Mouse (Mus musculus) stomach, postnatal 0 days (tissue): ENCODE measurements at regions not wholly inside any gene's neighbourhood (a gene's known extent, or its start where the extent isn't known, plus 50 kb on each side); places are given as distances from the start of the nearest gene placed in this dataset.

Experiments
- ATAC-seq: fragments of 200-750 bp; cut with Nextera tagmentation; 2 replicates; pipeline ENCODE4 v1.8.0; 2017; ENCODE audit not compliant: low FRiP score, low TSS enrichment
- DNase-seq: peaks from one replicate; pipeline ENCODE4 v3.0.0-alpha.2; 2016; ENCODE audit warnings: low spot score
- H3K27ac ChIP-seq: fragments of 300-500 bp; sonication (generic); replicated peaks from 2 replicates; pipeline ENCODE4 v1.5.1; 2014; ENCODE audit warnings: mild to moderate bottlenecking, control low read depth
- H3K27me3 ChIP-seq: fragments of 300-500 bp; sonication (generic); 2 replicates; pipeline ENCODE4 v1.6.1; 2014; ENCODE audit warnings: low read length; ENCODE audit not compliant: control insufficient read depth, insufficient read depth
- H3K36me3 ChIP-seq: fragments of 300-500 bp; sonication (generic); 2 replicates; pipeline ENCODE4 v1.6.1; 2014; ENCODE audit warnings: low read length, mixed read lengths; ENCODE audit not compliant: control insufficient read depth, insufficient read depth
- H3K4me1 ChIP-seq: fragments of 300-500 bp; sonication (generic); replicated peaks from 2 replicates; pipeline ENCODE4 v1.6.1; 2014; ENCODE audit warnings: antibody characterized with exemption; ENCODE audit not compliant: control insufficient read depth, insufficient read depth
- H3K4me2 ChIP-seq: fragments of 300-500 bp; sonication (generic); replicated peaks from 2 replicates; pipeline ENCODE4 v1.6.1; 2014; ENCODE audit warnings: low read depth, mild to moderate bottlenecking, control low read depth, moderate library complexity
- H3K4me3 ChIP-seq: fragments of 300-500 bp; sonication (generic); 2 replicates; pipeline ENCODE4 v1.5.1; 2014; ENCODE audit warnings: low read depth, low read length, control low read depth
- H3K9ac ChIP-seq: fragments of 300-500 bp; sonication (generic); 2 replicates; pipeline ENCODE4 v1.6.1; 2014; ENCODE audit warnings: mild to moderate bottlenecking, low read length, control low read depth, mixed read lengths
- H3K9me3 ChIP-seq: fragments of 300-500 bp; sonication (generic); 2 replicates; pipeline ENCODE4 v1.6.1; 2016; ENCODE audit warnings: low read length; ENCODE audit not compliant: control insufficient read depth
- CTCF ChIP-seq: IDR thresholded peaks from 2 replicates; pipeline ENCODE4 v1.5.1; 2016; ENCODE audit warnings: antibody characterized with exemption, low read depth, mild to moderate bottlenecking, moderate library complexity
- EP300 ChIP-seq: optimal IDR thresholded peaks from 2 replicates; pipeline ENCODE3; 2016; ENCODE audit warnings: antibody characterized with exemption
- WGBS: fragments of 180-500 bp; shearing (Covaris S2); extraction: QIAGEN DNeasy Blood & Tissue Kit; methylation state at CpG from one replicate; pipeline ENCODE4 v1.1.7; 2014; 5-methylcytosine and 5-hydroxymethylcytosine counted together

GRCm38 (mm10) chr13:69373101-69373815, 160.3 kb upstream of the Nsun2 start:
- no peak for DNase-seq
- Histone ChIP-seq H3K27me3 (no peaks in the 10 kb centered on the region), H3K27ac (no peak overlapping the region), H3K36me3 (no peaks in the 10 kb centered on the region), H3K9ac (no peak overlapping the region), H3K9me3 (no peaks in the 10 kb centered on the region), H3K4me2 (no peak overlapping the region), H3K4me1 (no peaks in the 10 kb centered on the region), H3K4me3 (no peak overlapping the region)
- TF ChIP-seq EP300 (no peak), CTCF (no peak)
- WGBS: 69% methylated on average over 6 of the region's 6 CpGs
- no peak for ATAC-seq

GRCm38 (mm10) chr13:69373816-69374142, 159.8 kb upstream of the Nsun2 start:
- DNase-seq (no peak), ATAC-seq (no peak)
- H3K27me3 ChIP-seq: no peaks in the 10 kb centered on the region
- H3K36me3 ChIP-seq: no peaks in the 10 kb centered on the region
- no peak overlapping the region for H3K27ac ChIP-seq
- H3K4me1 ChIP-seq: no peaks in the 10 kb centered on the region
- H3K9me3 ChIP-seq: no peaks in the 10 kb centered on the region
- no peak overlapping the region for H3K4me2 ChIP-seq
- no peak overlapping the region for H3K4me3 ChIP-seq
- H3K9ac ChIP-seq: no peak overlapping the region
- TF ChIP-seq CTCF: no peak
- no peak for TF ChIP-seq EP300
- 45% methylated on average over 1 of the region's 1 CpGs for WGBS

GRCm38 (mm10) chr13:69380403-69380802, 153.1 kb upstream of the Nsun2 start:
- Histone ChIP-seq H3K4me1 (no peaks in the 10 kb centered on the region), H3K9ac (no peak overlapping the region), H3K36me3 (no peaks in the 10 kb centered on the region), H3K4me3 (no peak overlapping the region), H3K9me3 (no peaks in the 10 kb centered on the region), H3K27me3 (no peaks in the 10 kb centered on the region), H3K4me2 (no peak overlapping the region), H3K27ac (no peak overlapping the region)
- DNase-seq (no peak), ATAC-seq (no peak)
- 37% methylated on average over 4 of the region's 4 CpGs for WGBS
- no peak for TF ChIP-seq CTCF
- no peak for TF ChIP-seq EP300

- ATAC-seq (no peak), DNase-seq (no peak)
- H3K4me2 ChIP-seq: no peak overlapping the region
- no peaks in the 10 kb centered on the region for H3K36me3 ChIP-seq
- TF ChIP-seq EP300 (no peak), CTCF (peak; percentile 60)
- H3K27ac ChIP-seq: no peak overlapping the region
- H3K4me1 ChIP-seq: no peaks in the 10 kb centered on the region
- no peaks in the 10 kb centered on the region for H3K27me3 ChIP-seq
- no peak overlapping the region for H3K9ac ChIP-seq
- H3K4me3 ChIP-seq: no peak overlapping the region
- no peaks in the 10 kb centered on the region for H3K9me3 ChIP-seq
These were observed 148.8 kb upstream of the Nsun2 start for GRCm38 (mm10) chr13:69384767-69385166.

GRCm38 (mm10) chr13:69392917-69393827, 140.4 kb upstream of the Nsun2 start:
- Histone ChIP-seq H3K4me2 (no peak overlapping the region), H3K27ac (no peak overlapping the region), H3K4me3 (no peak overlapping the region), H3K9ac (no peak overlapping the region), H3K27me3 (no peaks in the 10 kb centered on the region), H3K4me1 (no peaks in the 10 kb centered on the region), H3K9me3 (no peaks in the 10 kb centered on the region), H3K36me3 (no peaks in the 10 kb centered on the region)
- TF ChIP-seq CTCF: no peak
- no peak for TF ChIP-seq EP300
- no peak for DNase-seq
- ATAC-seq: no peak
- 78% methylated on average over 11 of the region's 11 CpGs for WGBS

GRCm38 (mm10) chr13:69394544-69394943, 139.0 kb upstream of the Nsun2 start:
- ATAC-seq (no peak), DNase-seq (no peak)
- no peak overlapping the region for H3K27ac ChIP-seq
- H3K27me3 ChIP-seq: no peaks in the 10 kb centered on the region
- TF ChIP-seq CTCF (no peak), EP300 (no peak)
- no peak overlapping the region for H3K9ac ChIP-seq
- WGBS: 67% methylated on average over 4 of the region's 4 CpGs
- H3K36me3 ChIP-seq: no peaks in the 10 kb centered on the region
- H3K4me2 ChIP-seq: no peak overlapping the region
- H3K4me1 ChIP-seq: no peaks in the 10 kb centered on the region
- H3K4me3 ChIP-seq: no peak overlapping the region
- no peaks in the 10 kb centered on the region for H3K9me3 ChIP-seq
